Comparison of ENCODE assay signal across 14 mouse cellular contexts in the genomic region with DNA sequence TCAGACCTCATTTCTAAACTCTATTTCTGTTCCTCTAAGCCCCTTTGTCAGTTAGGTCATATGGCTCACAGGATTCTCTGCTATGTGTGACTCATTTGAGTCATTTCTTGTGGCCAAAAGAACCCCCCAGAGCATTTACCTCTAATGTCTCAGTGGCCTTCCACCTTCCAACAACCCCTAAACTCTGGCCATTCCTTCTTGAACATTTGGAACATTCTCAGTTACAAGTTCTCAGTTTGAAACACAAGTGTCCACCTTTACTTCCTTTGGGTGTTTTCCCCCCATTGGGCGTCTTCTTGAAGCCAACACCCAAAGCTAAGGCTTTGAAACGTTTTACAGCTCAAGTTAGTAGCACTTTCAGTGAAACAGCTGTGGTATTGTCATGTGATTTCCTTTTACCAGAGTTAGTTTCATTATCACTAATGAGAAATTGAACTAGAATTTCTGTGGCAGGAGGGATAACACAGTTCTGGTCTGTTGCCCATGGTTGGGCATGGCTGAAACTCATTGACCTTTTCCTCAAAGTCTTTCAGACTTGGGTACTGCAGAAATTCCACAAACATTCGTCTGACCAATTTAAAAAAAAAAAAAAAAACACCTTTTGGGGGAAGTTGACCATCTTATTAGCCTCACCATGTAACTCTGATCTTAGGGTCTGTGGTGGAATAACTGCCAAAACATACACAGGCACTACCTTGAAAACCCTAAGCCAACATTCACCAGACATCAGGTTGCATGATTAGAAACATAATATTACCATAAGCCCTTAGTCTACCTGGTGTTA.
A peak's percentile ranks its signal among the peaks of the same experiment; 100 is the strongest.
DNase-seq lines count a peak whose midpoint lies in the region; ATAC-seq and TF ChIP-seq lines count a peak whose summit lies in the region.
"Had no signal": no experiment of that assay in that cellular context is flagged by ENCODE, and none has a peak within 500 bp of the region (broad histone marks: within the 10 kb centered on the region; RNA-seq: fewer than 3 reads in every experiment).

No protein-coding gene starts in this region.

- H3K4me2 ChIP-seq in liver, postnatal 0 days (ENCODE audit: low read depth, low read length): no peak overlapping the region
- H3K4me2 ChIP-seq: embryonic facial prominence, embryonic 12.5 days; heart, embryonic 15.5 days; lung, embryonic 15.5 days had no signal

- peak; percentile 43; the same call in 1 of the 2 replicates for ATAC-seq in liver, postnatal 0 days
- peak; percentile 87 for ATAC-seq in neutrophil, adult 5-6 weeks (ENCODE audit: extremely low read depth, insufficient number of reproducible peaks, low FRiP score, poor library complexity, severe bottlenecking)
- no peak for ATAC-seq in cerebellum, adult (ENCODE audit: insufficient number of reproducible peaks, low FRiP score, low TSS enrichment)
- ATAC-seq: forebrain, postnatal 0 days; intestine, embryonic 16.5 days had no signal

- no peaks in the 10 kb centered on the region for H3K9me3 ChIP-seq in liver, postnatal 0 days (ENCODE audit: low read length)
- no peaks in the 10 kb centered on the region for H3K9me3 ChIP-seq in forebrain, embryonic 10.5 days
- H3K9me3 ChIP-seq: embryonic facial prominence, embryonic 12.5 days; heart, embryonic 15.5 days; lung, embryonic 15.5 days had no signal

- no peaks in the 10 kb centered on the region for H3K27me3 ChIP-seq in liver, postnatal 0 days (ENCODE audit: insufficient read depth, low read length)
- no peaks in the 10 kb centered on the region for H3K27me3 ChIP-seq in forebrain, embryonic 10.5 days (ENCODE audit: poor library complexity, severe bottlenecking)
- H3K27me3 ChIP-seq: embryonic facial prominence, embryonic 12.5 days; heart, embryonic 15.5 days; lung, embryonic 15.5 days had no signal

- no peaks in the 10 kb centered on the region for H3K4me1 ChIP-seq in liver, postnatal 0 days (ENCODE audit: insufficient read depth)
- no peaks in the 10 kb centered on the region for H3K4me1 ChIP-seq in forebrain, embryonic 10.5 days
- H3K4me1 ChIP-seq: embryonic facial prominence, embryonic 12.5 days; heart, embryonic 15.5 days; lung, embryonic 15.5 days had no signal

- no peak overlapping the region for H3K4me3 ChIP-seq in liver, postnatal 0 days (ENCODE audit: low read depth, low read length)
- no peak overlapping the region for H3K4me3 ChIP-seq in forebrain, embryonic 10.5 days
- H3K4me3 ChIP-seq: embryonic facial prominence, embryonic 12.5 days; heart, embryonic 15.5 days; lung, embryonic 15.5 days had no signal

- no peak for TF ChIP-seq CTCF in liver, postnatal 0 days (IDR thresholded peaks at IDR 0.05; ENCODE audit: low read depth)

- DNase-seq in liver, postnatal 0 days: no peak
- DNase-seq in liver: no peak
- peak; percentile 87 for DNase-seq in Muller cell, postnatal 12 days (ENCODE audit: inconsistent ontology term)
- peak; percentile 34 to 51 for DNase-seq in kidney, adult 8-10 months
- no peak for DNase-seq in forebrain, embryonic 10.5 days (ENCODE audit: extremely low spot score, low spot score)
- no peak for DNase-seq in urinary bladder, adult 2 months (ENCODE audit: low spot score)
- DNase-seq: forebrain, postnatal 0 days; retina, postnatal 1 day had no signal

- H3K27ac ChIP-seq in liver, postnatal 0 days (ENCODE audit: low read depth): no peak overlapping the region
- no peak overlapping the region for H3K27ac ChIP-seq in forebrain, embryonic 10.5 days
- H3K27ac ChIP-seq: embryonic facial prominence, embryonic 12.5 days; heart, embryonic 15.5 days; lung, embryonic 15.5 days had no signal

- no peak; the same call in 1 of the 2 replicates for TF ChIP-seq EP300 in liver, postnatal 0 days (IDR thresholded peaks at IDR 0.05; ENCODE audit: low read depth)

- 40% methylated on average over 3 of the region's 3 CpGs for WGBS in liver, postnatal 0 days (ENCODE audit: insufficient replicate concordance)
- WGBS in forebrain, embryonic 10.5 days: 74% methylated on average over 3 of the region's 3 CpGs

- no peaks in the 10 kb centered on the region for H3K36me3 ChIP-seq in liver, postnatal 0 days (replicated peaks; ENCODE audit: insufficient read depth, low read length)
- no peaks in the 10 kb centered on the region for H3K36me3 ChIP-seq in forebrain, embryonic 10.5 days (replicated peaks)
- H3K36me3 ChIP-seq: embryonic facial prominence, embryonic 12.5 days; heart, embryonic 15.5 days; lung, embryonic 15.5 days had no signal

- H3K9ac ChIP-seq in liver, postnatal 0 days (replicated peaks): no peak overlapping the region
- H3K9ac ChIP-seq: embryonic facial prominence, embryonic 12.5 days; forebrain, postnatal 0 days; heart, embryonic 15.5 days; lung, embryonic 15.5 days had no signal

Comparison
In these comparisons a context has a peak if more than half of its experiments do, and no peak if none do; other contexts are left out.
1. DNase-seq: peak in Muller cell, postnatal 12 days (single experiment) and kidney, adult 8-10 months (2 of 2); none in liver, postnatal 0 days (single experiment), liver (single experiment), forebrain, embryonic 10.5 days (single experiment) and urinary bladder, adult 2 months (single experiment).